ENCODE assay signal across 8 mouse cellular contexts in genomic region chr1:181151541-181151940, GRCm38 (mm10). TPM values are rescaled to one million over a fixed set of nuclear protein-coding genes. Genes with fewer than 3 reads are reported as not detected.
DNase-seq lines count a peak whose midpoint lies in the region; ATAC-seq and TF ChIP-seq lines count a peak whose summit lies in the region.

No protein-coding gene starts in this region.

- H3K4me3 ChIP-seq in heart, embryonic 12.5 days: peak overlapping the region; percentile 76
- peak overlapping the region; percentile 77 to 94 for H3K4me3 ChIP-seq in ES-E14 (ENCODE audit: insufficient read depth in 1 of 2, low read depth in 1 of 2, low read length in 2 of 2, poor library complexity in 1 of 2, severe bottlenecking in 1 of 2)
- H3K4me3 ChIP-seq in heart, embryonic 16.5 days (ENCODE audit: low read length): peak overlapping the region; percentile 73
- H3K4me3 ChIP-seq in midbrain, embryonic 10.5 days: peak overlapping the region; percentile 93

- H3K9ac ChIP-seq in heart, embryonic 12.5 days: peak overlapping the region; percentile 96
- no peak overlapping the region; the same call in 1 of the 2 replicates for H3K9ac ChIP-seq in ES-E14 (ENCODE audit: insufficient read depth, low read depth, low read length, poor library complexity, severe bottlenecking)
- peak overlapping the region; percentile 93 for H3K9ac ChIP-seq in heart, embryonic 16.5 days (ENCODE audit: low read length)

- H3K9me3 ChIP-seq in heart, embryonic 12.5 days (replicated peaks): no peaks in the 10 kb centered on the region
- H3K9me3 ChIP-seq in ES-E14 (ENCODE audit: control insufficient read depth, insufficient read depth, low read depth, low read length): no peaks in the 10 kb centered on the region
- no peaks in the 10 kb centered on the region for H3K9me3 ChIP-seq in heart, embryonic 16.5 days (replicated peaks; ENCODE audit: control insufficient read depth, low read length)
- H3K9me3 ChIP-seq in midbrain, embryonic 10.5 days (replicated peaks): no peaks in the 10 kb centered on the region

- no peaks in the 10 kb centered on the region for H3K27me3 ChIP-seq in heart, embryonic 12.5 days (replicated peaks)
- H3K27me3 ChIP-seq in heart, embryonic 16.5 days (ENCODE audit: control insufficient read depth, insufficient read depth, low read length): no peaks in the 10 kb centered on the region
- no peaks in the 10 kb centered on the region for H3K27me3 ChIP-seq in midbrain, embryonic 10.5 days (ENCODE audit: low read depth, poor library complexity, severe bottlenecking)

- H3K4me2 ChIP-seq in heart, embryonic 12.5 days: peak overlapping the region; percentile 75
- H3K4me2 ChIP-seq in heart, embryonic 16.5 days (ENCODE audit: low read depth, low read length): peak overlapping the region; percentile 66

- in situ Hi-C loops in ES-E14 (cut with MboI; ENCODE audit: low sequenced_read_pairs in 2 of 2, unreplicated experiment in 2 of 2): no loop called here

- no peak for DNase-seq in heart, postnatal 4 days
- DNase-seq in ES-E14 (ENCODE audit: low read depth, low spot score): no peak
- no peak for DNase-seq in midbrain, embryonic 10.5 days (ENCODE audit: low spot score)
- no peak for DNase-seq in cerebellum, adult 11-12 months
- DNase-seq in right cerebral cortex, postnatal 10 days (ENCODE audit: low spot score in 2 of 2): no peak

- H3K4me1 ChIP-seq in heart, embryonic 12.5 days (replicated peaks): peaks cover 12% of the 10 kb centered on the region
- H3K4me1 ChIP-seq in ES-E14 (ENCODE audit: control insufficient read depth in 2 of 2, insufficient read depth in 2 of 2, low read length in 2 of 2, poor library complexity in 1 of 2): peaks cover 0 to 4% of the 10 kb centered on the region in 2 experiments; a peak in 1 of 4 replicates
- peaks cover 12% of the 10 kb centered on the region for H3K4me1 ChIP-seq in heart, embryonic 16.5 days (ENCODE audit: control insufficient read depth, insufficient read depth, low read length)
- H3K4me1 ChIP-seq in midbrain, embryonic 10.5 days: peaks cover 24% of the 10 kb centered on the region

- H3K36me3 ChIP-seq in heart, embryonic 12.5 days: peaks cover 21% of the 10 kb centered on the region
- peaks cover 2% of the 10 kb centered on the region; the same call in 1 of the 2 replicates for H3K36me3 ChIP-seq in ES-E14 (ENCODE audit: control insufficient read depth, insufficient read depth, low read length, poor library complexity, severe bottlenecking)
- H3K36me3 ChIP-seq in heart, embryonic 16.5 days (ENCODE audit: control insufficient read depth, insufficient read depth): peaks cover 11% of the 10 kb centered on the region
- peaks cover 29% of the 10 kb centered on the region for H3K36me3 ChIP-seq in midbrain, embryonic 10.5 days

- WGBS in heart, embryonic 12.5 days: 36% methylated on average over 5 of the region's 5 CpGs
- 31% methylated on average over 5 of the region's 5 CpGs for WGBS in heart, embryonic 16.5 days
- 50% methylated on average over 5 of the region's 5 CpGs for WGBS in midbrain, embryonic 10.5 days

- H3K27ac ChIP-seq in heart, embryonic 12.5 days (ENCODE audit: poor library complexity, severe bottlenecking): 0 out of 2 replicates have a peak overlapping the region, but pooled peaks have one; percentile 86
- H3K27ac ChIP-seq in ES-E14 (ENCODE audit: insufficient read depth, low read depth, low read length, poor library complexity, severe bottlenecking): no peak overlapping the region
- peak overlapping the region; percentile 83 for H3K27ac ChIP-seq in heart, embryonic 16.5 days (ENCODE audit: low read length)
- peak overlapping the region; percentile 94 for H3K27ac ChIP-seq in midbrain, embryonic 10.5 days (replicated peaks)

- no peak for ATAC-seq in heart, embryonic 12.5 days (ENCODE audit: insufficient number of reproducible peaks, low FRiP score)
- no peak for ATAC-seq in heart, embryonic 16.5 days (replicated peaks; ENCODE audit: extremely low read depth, insufficient read depth, low FRiP score)
- ATAC-seq in megakaryocyte progenitor cell, adult 5-6 weeks (replicated peaks; ENCODE audit: poor library complexity): no peak

TF ChIP-seq in ES-E14, 5 proteins besides CTCF, POLR2A, EP300 and RAD21:
- no peak for TF ChIP-seq ZNF384 (IDR thresholded peaks at IDR 0.05; ENCODE audit: low read depth, low read length)
- no peak for TF ChIP-seq ZC3H11A (IDR thresholded peaks at IDR 0.05; ENCODE audit: borderline replicate concordance, low read depth, low read length)
- TF ChIP-seq CHD2 (IDR thresholded peaks at IDR 0.05; ENCODE audit: low read depth, low read length): no peak
- TF ChIP-seq MAFK (IDR thresholded peaks at IDR 0.05; ENCODE audit: insufficient read depth, low read depth, low read length): no peak
- TF ChIP-seq HCFC1 (IDR thresholded peaks at IDR 0.05; ENCODE audit: borderline replicate concordance, insufficient read depth, low read length): no peak

RNA-seq across cellular contexts. Expression of gene Cnih4, which starts 7.0 kb away (rescaled TPM):
- polyA plus RNA-seq in heart, embryonic 12.5 days (2016; fragmentation: Nextera tagmentation; extraction: Ambion mirVana): 128 and 130 TPM in 2 replicates
- 10 to 100 TPM; 52.8 to 58.1 TPM for total RNA-seq in heart, postnatal 4 days (2021)
- 96.2 and 101 TPM in 2 replicates for total RNA-seq in ES-E14 (2012; rRNA removed)
- 149 and 164 TPM in 2 replicates for polyA plus RNA-seq in heart, embryonic 16.5 days (2015; fragmentation: Nextera tagmentation; extraction: Ambion mirVana)
- 120 and 133 TPM in 2 replicates for polyA plus RNA-seq in midbrain, embryonic 10.5 days (2016; fragmentation: Nextera tagmentation; extraction: Ambion mirVana)
- total RNA-seq in megakaryocyte progenitor cell, adult 5-6 weeks (2015): 72.4 and 116 TPM in 2 replicates
- 79.1 and 145 TPM in 2 replicates for total RNA-seq in megakaryocyte progenitor cell, adult 5-6 weeks (2017)

RNA-seq across cellular contexts. Expression of gene Nvl, which starts 7.5 kb away (rescaled TPM):
- polyA plus RNA-seq in heart, embryonic 12.5 days (2016; fragmentation: Nextera tagmentation; extraction: Ambion mirVana): 21.4 and 22.6 TPM in 2 replicates
- 10 to 100 TPM; 12.0 to 15.0 TPM for total RNA-seq in heart, postnatal 4 days (2021)
- total RNA-seq in ES-E14 (2012; rRNA removed): 44.5 and 49.7 TPM in 2 replicates
- polyA plus RNA-seq in heart, embryonic 16.5 days (2015; fragmentation: Nextera tagmentation; extraction: Ambion mirVana): 15.5 and 16.4 TPM in 2 replicates
- 42.6 and 43.2 TPM in 2 replicates for polyA plus RNA-seq in midbrain, embryonic 10.5 days (2016; fragmentation: Nextera tagmentation; extraction: Ambion mirVana)
- total RNA-seq in megakaryocyte progenitor cell, adult 5-6 weeks (2015): 28.9 and 38.0 TPM in 2 replicates
- 24.7 and 26.5 TPM in 2 replicates for total RNA-seq in megakaryocyte progenitor cell, adult 5-6 weeks (2017)
